Mouse (Mus musculus) ovary, postnatal 14 days (tissue): ENCODE data around the gene Ccdc69.

Source experiments
- DNase-seq: peaks from one replicate; pipeline ENCODE4 v3.0.0; 2022; ENCODE audit warnings: low spot score

Gene Ccdc69

GRCm38 (mm10) chr11:55008230-55008629 is 69.7 kb downstream of the Ccdc69 start:
- DNase-seq = no peak

GRCm38 (mm10) chr11:55005684-55006083 is 72.2 kb downstream of the Ccdc69 start:
- DNase-seq = no peak

GRCm38 (mm10) chr11:55004970-55005502 is 72.9 kb downstream of the Ccdc69 start:
- no peak for DNase-seq
